Mouse (Mus musculus): ENCODE measurements around the gene Gm42421. TPM values are rescaled to one million over a fixed set of nuclear protein-coding genes. Genes with fewer than 3 reads are reported as not detected.

Gm42421 gene
- polyA plus RNA-seq, 1 experiment from 2014 or later, result 2.5 TPM

DNA sequence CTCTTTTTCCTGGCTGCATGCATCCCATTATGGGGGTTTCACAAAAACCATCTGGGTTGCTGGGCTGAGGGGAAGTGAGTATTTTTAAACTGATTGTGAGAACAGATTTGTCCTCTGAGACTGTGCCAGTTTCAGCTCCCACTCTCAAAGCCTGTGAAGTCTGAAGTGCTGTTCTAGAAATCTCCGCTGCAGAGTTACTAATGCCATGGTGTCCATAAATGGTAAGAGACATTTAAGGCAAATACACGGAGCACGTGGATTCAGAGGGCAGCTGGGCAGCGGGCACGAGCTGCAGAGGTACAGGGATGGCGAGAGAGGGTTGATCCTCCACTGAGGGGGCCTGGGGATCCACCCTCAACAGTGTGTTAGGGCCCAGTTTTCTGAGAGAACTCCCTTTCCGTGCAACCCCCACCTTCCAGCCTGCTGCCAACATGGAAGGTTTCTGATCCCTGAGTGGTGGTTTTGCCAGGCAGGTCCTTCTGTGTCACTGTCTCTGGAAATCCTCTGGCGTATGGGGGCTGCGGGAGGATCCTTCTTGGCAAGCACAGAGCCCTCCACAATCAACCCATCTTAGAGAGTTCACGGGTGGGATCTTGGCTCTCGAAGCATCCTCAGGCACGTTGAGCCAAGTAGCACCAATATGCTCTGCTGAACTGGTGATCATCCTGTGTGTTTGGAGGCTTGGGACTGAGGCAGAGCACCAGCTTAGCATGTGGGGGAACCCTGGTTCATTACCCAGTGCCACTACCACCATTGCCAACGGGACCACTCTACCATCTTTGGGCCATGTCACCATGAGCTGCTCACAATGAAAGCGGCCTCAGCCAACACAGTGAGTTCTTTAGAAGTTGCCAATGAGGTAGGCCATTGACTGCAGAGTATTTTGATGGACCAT is 15.5 kb downstream of the Gm42421 start:
- H3K4me1 ChIP-seq (replicated peaks), result no peaks in the 10 kb centered on the region
- H3K27ac ChIP-seq (replicated peaks), result no peak overlapping the region
- H3K9me3 ChIP-seq, result peaks cover 6% of the 10 kb centered on the region; the same call in 1 of the 2 replicates
- H3K36me3 ChIP-seq, result no peaks in the 10 kb centered on the region
- H3K9ac ChIP-seq, result peak overlapping the region; percentile 38; the same call in 1 of the 2 replicates
- H3K27me3 ChIP-seq, result no peaks in the 10 kb centered on the region
- no peak overlapping the region for H3K4me2 ChIP-seq
- H3K4me3 ChIP-seq, result no peak overlapping the region
- WGBS, result 88% methylated on average over 14 of the region's 14 CpGs
- ATAC-seq (ENCODE audit: low read depth), result no peak

DNA sequence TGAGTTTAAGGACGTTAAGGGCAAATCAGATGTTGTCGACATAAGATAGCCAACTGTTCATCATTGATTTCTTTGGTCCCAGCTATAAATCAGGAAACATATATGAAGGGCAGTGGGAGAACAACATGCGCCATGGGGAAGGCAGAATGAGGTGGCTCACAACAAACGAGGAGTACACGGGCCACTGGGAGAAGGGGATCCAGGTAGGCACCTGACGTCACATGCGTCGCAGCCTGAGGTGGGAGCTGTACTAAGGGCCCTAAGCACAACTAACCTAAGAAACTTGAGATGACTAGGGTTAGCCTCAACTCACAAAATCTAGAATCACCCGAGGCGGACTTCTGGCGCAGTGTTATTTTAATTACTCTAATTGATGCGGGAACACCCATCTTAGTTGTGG is 20.4 kb downstream of the Gm42421 start:
- no peaks in the 10 kb centered on the region for H3K27me3 ChIP-seq
- no peaks in the 10 kb centered on the region for H3K36me3 ChIP-seq
- no peaks in the 10 kb centered on the region for H3K4me1 ChIP-seq (replicated peaks)
- H3K4me3 ChIP-seq, result no peak overlapping the region
- no peak for ATAC-seq (ENCODE audit: low read depth)
- H3K9ac ChIP-seq, result no peak overlapping the region
- no peak overlapping the region for H3K4me2 ChIP-seq
- H3K9me3 ChIP-seq, result peaks cover 6% of the 10 kb centered on the region; the same call in 1 of the 2 replicates
- no peak overlapping the region for H3K27ac ChIP-seq (replicated peaks)
- 90% methylated on average over 12 of the region's 12 CpGs for WGBS

DNA sequence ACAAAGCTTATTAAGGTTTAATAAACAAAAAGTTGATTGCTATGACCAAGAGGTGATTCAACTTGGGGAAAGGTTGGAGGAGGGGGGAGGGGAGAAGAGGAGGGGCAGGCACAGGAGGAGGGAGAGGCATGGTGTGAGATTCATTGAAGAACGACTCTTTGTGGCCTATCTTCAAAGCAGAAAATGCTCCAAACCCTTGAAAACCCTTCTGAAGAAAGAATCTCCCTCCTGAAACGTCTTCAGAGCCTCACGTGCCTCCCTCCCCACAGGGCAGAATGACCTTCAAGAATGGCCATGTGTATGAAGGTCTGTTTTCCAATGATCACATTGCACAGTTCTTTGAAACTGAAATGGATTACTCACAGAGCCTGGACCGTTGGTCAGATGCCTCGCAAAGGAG is 22.0 kb downstream of the Gm42421 start:
- ATAC-seq (ENCODE audit: low read depth), result no peak
- Histone ChIP-seq H3K9me3 (peaks cover 2% of the 10 kb centered on the region; the same call in 1 of the 2 replicates), H3K9ac (no peak overlapping the region), H3K27me3 (no peaks in the 10 kb centered on the region), H3K4me2 (no peak overlapping the region), H3K36me3 (no peaks in the 10 kb centered on the region), H3K4me1 (replicated peaks) (no peaks in the 10 kb centered on the region), H3K4me3 (no peak overlapping the region), H3K27ac (replicated peaks) (no peak overlapping the region)
- WGBS, result 38% methylated on average over 5 of the region's 5 CpGs

DNA sequence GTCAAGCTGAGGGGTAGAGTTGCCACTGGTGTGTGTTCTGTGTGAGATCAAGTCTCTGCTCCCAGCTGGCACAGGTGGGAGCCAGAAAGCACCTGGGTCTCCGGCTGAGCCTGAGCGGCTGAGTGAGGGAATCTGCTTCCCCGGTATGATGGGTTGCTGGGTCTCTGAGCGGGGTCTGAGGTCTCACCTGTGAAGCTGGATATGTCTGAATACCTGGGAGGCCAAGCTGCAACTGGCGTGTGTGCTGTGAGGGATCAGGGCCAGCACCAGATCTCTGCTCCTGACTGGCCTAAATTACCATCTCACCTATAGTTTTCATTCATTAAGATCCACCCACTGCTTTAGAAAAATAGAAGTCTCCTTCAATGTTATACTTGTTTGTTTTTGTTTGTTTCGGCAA is 29.1 kb downstream of the Gm42421 start:
- Histone ChIP-seq H3K4me2 (no peak overlapping the region), H3K27ac (replicated peaks) (no peak overlapping the region), H3K36me3 (peaks cover 10% of the 10 kb centered on the region), H3K4me3 (no peak overlapping the region), H3K9ac (no peak overlapping the region), H3K4me1 (replicated peaks) (no peaks in the 10 kb centered on the region), H3K9me3 (peaks cover 6% of the 10 kb centered on the region; the same call in 1 of the 2 replicates), H3K27me3 (no peaks in the 10 kb centered on the region)
- WGBS, result 91% methylated on average over 6 of the region's 6 CpGs
- ATAC-seq (ENCODE audit: low read depth), result no peak

DNA sequence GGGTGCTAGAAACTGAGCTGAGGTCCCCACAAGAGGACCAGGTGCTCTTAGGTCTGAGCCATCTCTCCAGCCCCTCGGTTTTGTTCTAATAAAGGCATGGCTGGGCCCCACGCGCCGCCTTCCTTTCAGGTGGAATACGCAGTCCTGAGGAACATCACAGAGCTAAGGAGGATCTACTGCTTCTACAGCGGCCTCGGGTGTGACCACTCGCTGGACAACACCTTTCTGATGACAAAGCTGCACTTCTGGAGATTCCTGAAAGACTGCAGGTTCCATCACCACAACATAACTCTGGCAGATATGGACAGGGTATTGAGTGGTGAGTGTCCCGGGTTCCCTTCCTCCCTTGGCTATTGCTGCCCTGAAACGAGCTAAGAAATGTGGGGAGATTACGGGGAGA is 31.6 kb downstream of the Gm42421 start:
- H3K27me3 ChIP-seq, result no peaks in the 10 kb centered on the region
- H3K9me3 ChIP-seq, result peaks cover 6% of the 10 kb centered on the region; the same call in 1 of the 2 replicates
- H3K4me1 ChIP-seq (replicated peaks), result no peaks in the 10 kb centered on the region
- 91% methylated on average over 11 of the region's 11 CpGs for WGBS
- H3K27ac ChIP-seq (replicated peaks), result no peak overlapping the region
- ATAC-seq (ENCODE audit: low read depth), result no peak
- peaks cover 10% of the 10 kb centered on the region for H3K36me3 ChIP-seq
- H3K4me2 ChIP-seq, result no peak overlapping the region
- no peak overlapping the region for H3K9ac ChIP-seq
- H3K4me3 ChIP-seq, result no peak overlapping the region

DNA sequence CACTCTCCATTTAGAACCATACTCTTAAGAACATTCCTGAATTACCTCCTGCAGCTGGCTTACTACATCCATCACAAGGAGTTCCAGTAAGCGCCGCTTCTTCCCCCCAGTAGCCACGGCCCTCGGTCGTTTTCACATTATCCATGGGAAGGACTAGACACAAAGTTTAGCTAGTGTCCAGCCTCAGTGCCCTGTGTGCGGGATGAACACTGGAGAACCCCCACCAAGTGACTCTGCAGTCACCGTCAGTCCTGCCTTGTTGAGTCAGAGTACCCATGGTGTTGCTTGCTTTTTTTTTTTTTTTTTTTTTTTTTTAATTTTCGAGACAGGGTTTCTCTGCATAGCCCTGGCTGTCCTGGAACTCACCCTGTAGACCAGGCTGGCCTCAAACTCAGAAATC is 33.2 kb downstream of the Gm42421 start:
- Histone ChIP-seq H3K4me3 (no peak overlapping the region), H3K27ac (replicated peaks) (no peak overlapping the region), H3K4me2 (no peak overlapping the region), H3K27me3 (no peaks in the 10 kb centered on the region), H3K9me3 (0 out of 2 replicates have a peak, but pooled peaks cover 6% of the 10 kb centered on the region), H3K4me1 (replicated peaks) (no peaks in the 10 kb centered on the region), H3K9ac (no peak overlapping the region), H3K36me3 (peaks cover 10% of the 10 kb centered on the region)
- no peak for ATAC-seq (ENCODE audit: low read depth)
- 86% methylated on average over 8 of the region's 8 CpGs for WGBS

DNA sequence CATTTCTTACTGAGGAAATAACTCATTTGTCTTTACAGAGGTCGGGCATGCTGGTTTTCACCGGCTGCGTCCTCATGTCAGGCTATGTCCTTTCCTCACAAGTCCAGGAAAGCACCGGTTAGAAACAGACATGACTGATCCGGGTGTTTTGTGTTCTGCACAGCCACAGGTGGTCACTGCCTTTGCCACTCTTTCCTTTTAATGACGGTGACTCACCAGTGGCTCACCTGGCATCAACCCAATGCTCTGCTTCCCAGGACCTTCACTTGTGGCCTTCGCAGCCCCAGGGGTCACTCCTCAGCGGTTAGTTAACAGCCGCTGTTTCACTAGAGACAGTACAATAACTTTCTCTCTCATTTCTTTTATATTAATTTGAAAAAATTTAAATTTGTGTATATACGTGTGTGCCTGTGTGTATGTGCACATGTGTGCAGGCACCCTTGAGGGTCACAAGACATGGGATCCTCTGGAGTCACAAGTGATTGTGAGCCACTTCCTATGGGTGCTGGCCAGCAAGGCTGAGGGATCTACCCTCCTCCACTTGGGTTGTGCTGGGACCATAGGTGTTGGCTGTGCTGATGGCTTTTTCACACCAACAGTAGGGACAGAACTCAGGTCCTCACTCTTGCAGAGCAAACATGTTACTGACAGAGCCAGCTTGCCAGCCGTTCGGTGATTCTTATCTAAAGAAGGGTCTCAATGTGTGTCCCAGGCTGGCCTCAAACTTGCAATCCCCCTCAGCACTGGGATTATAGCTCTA is 37.8 kb downstream of the Gm42421 start:
- no peak overlapping the region for H3K9ac ChIP-seq
- H3K4me2 ChIP-seq, result no peak overlapping the region
- H3K9me3 ChIP-seq, result no peaks in the 10 kb centered on the region
- 88% methylated on average over 12 of the region's 12 CpGs for WGBS
- no peaks in the 10 kb centered on the region for H3K27me3 ChIP-seq
- no peaks in the 10 kb centered on the region for H3K36me3 ChIP-seq
- no peak for ATAC-seq (ENCODE audit: low read depth)
- H3K4me3 ChIP-seq, result no peak overlapping the region
- H3K27ac ChIP-seq (replicated peaks), result no peak overlapping the region
- H3K4me1 ChIP-seq (replicated peaks), result no peaks in the 10 kb centered on the region

DNA sequence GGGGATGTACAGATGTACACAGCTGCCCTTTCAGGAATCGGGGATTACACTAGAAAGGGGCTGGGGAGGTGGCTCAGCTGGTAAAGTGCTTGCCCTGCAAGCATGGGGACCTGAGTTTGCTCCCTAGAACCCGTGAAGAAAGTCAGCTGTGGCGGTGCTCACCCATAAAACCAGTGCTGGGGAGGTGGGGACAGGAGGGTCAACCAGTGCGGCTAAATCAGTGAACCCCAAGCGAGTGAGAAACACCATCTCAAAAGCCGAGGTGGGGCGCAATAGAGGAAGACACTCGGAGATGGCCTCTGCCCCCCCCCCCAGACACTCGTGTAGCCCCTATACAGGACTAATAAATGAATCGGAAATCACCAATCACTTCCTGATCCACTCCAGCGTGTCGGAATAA is 38.7 kb downstream of the Gm42421 start:
- H3K27me3 ChIP-seq, result no peaks in the 10 kb centered on the region
- no peak for ATAC-seq (ENCODE audit: low read depth)
- no peak overlapping the region for H3K4me2 ChIP-seq
- H3K4me1 ChIP-seq (replicated peaks), result no peaks in the 10 kb centered on the region
- 89% methylated on average over 12 of the region's 12 CpGs for WGBS
- no peaks in the 10 kb centered on the region for H3K9me3 ChIP-seq
- no peak overlapping the region for H3K4me3 ChIP-seq
- H3K36me3 ChIP-seq, result no peaks in the 10 kb centered on the region
- H3K27ac ChIP-seq (replicated peaks), result no peak overlapping the region
- no peak overlapping the region for H3K9ac ChIP-seq

DNA sequence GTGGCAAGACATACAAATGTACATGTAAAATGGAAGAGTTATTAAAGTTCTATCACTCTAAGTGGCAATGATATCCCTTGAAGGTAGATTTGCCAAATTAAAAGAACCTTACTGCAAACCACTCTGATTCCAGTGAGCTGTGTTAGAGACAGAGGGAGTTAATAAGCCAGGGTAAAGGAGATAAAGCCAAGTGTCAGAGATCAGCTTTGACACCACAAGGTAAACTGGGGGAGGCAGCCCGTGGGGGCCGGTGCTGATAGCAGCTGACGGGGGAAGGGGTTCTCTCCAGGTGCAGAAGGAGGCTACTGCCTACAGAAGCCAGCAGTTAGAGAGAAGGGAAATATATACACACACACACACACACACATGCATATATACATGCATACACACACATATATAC is 44.7 kb downstream of the Gm42421 start:
- no peak overlapping the region for H3K4me2 ChIP-seq

DNA sequence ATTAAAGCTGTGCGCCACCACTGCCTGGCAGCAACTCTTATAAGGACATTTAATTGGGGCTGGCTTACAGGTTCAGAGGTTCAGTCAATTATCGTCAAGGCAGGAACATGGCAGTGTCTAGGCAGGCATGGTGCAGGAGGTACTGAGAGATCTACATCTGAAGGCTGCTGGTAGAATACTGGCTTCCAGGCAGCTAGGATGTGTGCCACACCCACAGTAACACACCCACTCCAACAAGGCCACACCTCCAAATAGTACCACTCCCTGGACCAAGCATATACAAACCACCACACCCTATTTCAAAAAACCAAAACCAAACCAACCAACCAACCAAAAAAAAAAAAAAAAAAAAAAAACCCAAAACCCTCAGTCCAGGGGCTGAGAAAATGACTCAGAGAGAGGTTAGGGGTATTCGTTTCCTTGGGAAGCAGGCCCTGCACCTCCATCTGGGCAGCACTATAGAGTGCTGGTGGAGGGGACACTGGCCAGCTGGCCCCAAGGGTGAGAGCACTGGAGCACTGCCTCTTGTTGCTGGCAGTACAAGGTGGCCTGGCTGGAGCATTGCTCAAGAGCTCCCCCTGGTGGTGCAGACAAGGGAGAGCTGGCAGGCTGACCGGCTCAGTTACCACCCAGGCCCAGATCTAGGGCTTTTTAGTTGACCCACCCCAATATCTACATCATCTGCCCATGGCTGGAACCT is 47.1 kb downstream of the Gm42421 start:
- ATAC-seq (ENCODE audit: low read depth), result peak; percentile 50; the same call in 1 of the 2 replicates

More for the DNA sequence above, 44.7 kb downstream of the Gm42421 start:
- H3K9ac ChIP-seq, result no peak overlapping the region
- no peaks in the 10 kb centered on the region for H3K36me3 ChIP-seq
- no peak overlapping the region for H3K27ac ChIP-seq (replicated peaks)
- no peak overlapping the region for H3K4me3 ChIP-seq
- WGBS, result 75% methylated on average over 3 of the region's 3 CpGs
- no peak for ATAC-seq (ENCODE audit: low read depth)
- no peaks in the 10 kb centered on the region for H3K27me3 ChIP-seq
- H3K9me3 ChIP-seq, result no peaks in the 10 kb centered on the region
- no peaks in the 10 kb centered on the region for H3K4me1 ChIP-seq (replicated peaks)

DNA sequence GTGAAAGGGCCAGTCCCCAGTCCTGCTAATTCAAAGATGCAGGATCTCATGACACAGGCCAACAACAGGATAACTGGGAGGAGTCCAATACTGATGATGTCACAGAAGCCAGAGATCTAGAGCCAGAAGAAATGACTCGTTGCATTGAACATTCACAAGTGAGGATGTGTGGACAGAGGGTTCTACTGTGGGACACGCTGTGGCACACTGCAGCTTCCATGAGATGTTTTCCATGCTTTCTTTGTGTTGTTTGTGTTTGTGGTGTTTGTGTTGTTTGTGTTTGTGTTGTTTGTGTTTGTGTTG is 47.6 kb downstream of the Gm42421 start:
- H3K36me3 ChIP-seq, result no peaks in the 10 kb centered on the region
- no peak overlapping the region for H3K27ac ChIP-seq (replicated peaks)
- H3K27me3 ChIP-seq, result no peaks in the 10 kb centered on the region
- H3K9me3 ChIP-seq, result no peaks in the 10 kb centered on the region
- H3K4me1 ChIP-seq (replicated peaks), result no peaks in the 10 kb centered on the region
- H3K4me3 ChIP-seq, result no peak overlapping the region
- H3K4me2 ChIP-seq, result no peak overlapping the region
- 79% methylated on average over 2 of the region's 2 CpGs for WGBS
- no peak for ATAC-seq (ENCODE audit: low read depth)
- no peak overlapping the region for H3K9ac ChIP-seq

More for the DNA sequence above, 47.1 kb downstream of the Gm42421 start:
- WGBS, result 55% methylated on average over 4 of the region's 4 CpGs
- Histone ChIP-seq H3K27me3 (no peaks in the 10 kb centered on the region), H3K36me3 (no peaks in the 10 kb centered on the region), H3K27ac (replicated peaks) (no peak overlapping the region), H3K4me1 (replicated peaks) (no peaks in the 10 kb centered on the region), H3K4me3 (no peak overlapping the region), H3K4me2 (no peak overlapping the region), H3K9me3 (no peaks in the 10 kb centered on the region), H3K9ac (no peak overlapping the region)

DNA sequence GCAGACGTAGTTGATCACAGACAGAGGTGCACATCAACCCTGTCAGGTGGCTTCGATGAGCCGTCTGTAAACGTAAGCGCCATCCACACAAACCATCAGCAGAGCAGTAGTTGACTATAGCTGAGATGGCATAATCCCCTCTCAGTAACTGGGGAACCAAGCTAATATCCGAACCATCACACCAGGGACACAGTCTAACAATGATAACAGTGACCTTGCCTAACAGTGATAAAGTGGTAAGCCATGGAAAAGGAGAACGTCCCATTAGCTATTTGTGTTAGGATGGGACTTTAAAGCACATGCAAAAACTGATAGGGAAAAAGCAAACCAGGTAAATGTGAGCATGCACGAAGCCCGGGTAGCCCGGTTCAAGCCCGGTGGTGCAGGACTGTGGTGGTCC is 48.3 kb downstream of the Gm42421 start:
- Histone ChIP-seq H3K4me1 (replicated peaks) (peaks cover 4% of the 10 kb centered on the region; the same call in 1 of the 2 replicates), H3K9me3 (no peaks in the 10 kb centered on the region), H3K27me3 (no peaks in the 10 kb centered on the region), H3K9ac (no peak overlapping the region), H3K27ac (replicated peaks) (no peak overlapping the region), H3K36me3 (no peaks in the 10 kb centered on the region), H3K4me3 (no peak overlapping the region), H3K4me2 (no peak overlapping the region)
- ATAC-seq (ENCODE audit: low read depth), result no peak
- WGBS, result 89% methylated on average over 11 of the region's 11 CpGs

Data from neural tube, embryonic 13.5 days (tissue).